Mouse (Mus musculus) urinary bladder, postnatal 14 days (tissue): Measurements from ENCODE around the gene Zfp943.
"Not testable (repeated sequence)": the region's sequence is repeated elsewhere in the genome, so short reads cannot be mapped to it uniquely, and the experiment has no call there.

Source experiments
- DNase-seq: peaks from one replicate; pipeline ENCODE4 v3.0.0; 2021; ENCODE audit warnings: low spot score

The Zfp943 gene

DNA sequence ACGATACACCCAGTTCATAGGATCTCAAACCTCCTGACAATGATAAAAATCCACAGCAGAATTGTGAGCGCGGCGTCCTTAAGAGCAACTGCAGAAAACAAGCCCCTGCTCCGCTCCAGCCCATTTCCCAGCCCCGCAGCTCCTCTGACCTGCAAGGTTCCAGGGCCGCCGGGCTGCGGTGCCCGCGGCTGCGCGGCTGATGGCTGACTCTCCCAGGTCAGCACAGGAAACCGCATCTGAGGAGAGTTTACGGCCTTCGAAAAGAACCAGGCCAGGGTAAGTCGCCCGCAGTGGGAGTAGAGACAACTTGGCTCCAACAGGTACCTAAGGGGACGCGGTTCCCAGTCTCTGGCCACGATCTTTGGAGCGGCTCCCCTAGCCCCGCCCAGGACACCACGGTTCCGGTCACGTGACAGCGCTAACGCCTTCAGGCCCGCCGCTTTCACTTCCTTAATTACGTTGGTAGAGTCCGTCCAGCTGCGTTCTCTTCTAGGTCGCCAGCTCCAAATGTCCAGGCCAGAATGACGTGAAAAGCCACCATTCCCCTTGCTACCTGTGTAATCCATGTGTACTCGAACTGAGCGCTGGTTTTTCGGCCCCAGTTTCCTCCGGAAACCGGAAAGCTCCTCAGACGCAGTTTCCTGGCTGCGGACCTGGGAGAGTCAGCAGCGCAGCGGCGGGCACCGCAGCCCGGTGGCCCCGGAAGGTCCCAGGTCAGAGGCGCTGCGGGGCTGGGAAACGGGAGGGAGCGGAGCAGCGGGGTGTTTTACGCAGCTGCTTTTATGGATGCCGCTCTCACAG lies at the start of gene Zfp943, which contains the start of gene Zfp942:
TSS of gene Zfp943 (plus strand) at position 446 of the 801 bp plus-strand sequence.
TSS of gene Zfp942 (minus strand) at position 358 of the 801 bp plus-strand sequence.
- peak; percentile 67 for DNase-seq

DNA sequence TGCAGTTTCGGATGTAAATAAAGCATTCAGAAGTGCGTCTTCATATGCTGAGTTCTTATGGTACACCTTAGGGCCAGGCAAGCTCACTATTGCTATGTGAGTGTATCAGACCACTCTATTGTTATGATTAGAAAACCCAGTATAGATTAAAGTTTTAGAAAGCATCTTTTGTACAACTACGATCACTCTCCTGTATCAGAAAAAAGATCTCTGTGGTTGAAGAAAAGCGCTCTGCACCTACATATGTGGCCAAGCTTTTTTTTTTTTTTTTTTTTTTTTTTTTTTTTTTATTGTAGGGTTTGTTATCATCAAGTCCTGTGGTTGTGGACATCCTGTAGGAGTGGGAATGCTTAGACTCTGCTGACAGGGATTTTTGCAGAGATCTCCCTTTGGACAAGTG lies 950 bp downstream of the Zfp943 start:
- no peak for DNase-seq

DNA sequence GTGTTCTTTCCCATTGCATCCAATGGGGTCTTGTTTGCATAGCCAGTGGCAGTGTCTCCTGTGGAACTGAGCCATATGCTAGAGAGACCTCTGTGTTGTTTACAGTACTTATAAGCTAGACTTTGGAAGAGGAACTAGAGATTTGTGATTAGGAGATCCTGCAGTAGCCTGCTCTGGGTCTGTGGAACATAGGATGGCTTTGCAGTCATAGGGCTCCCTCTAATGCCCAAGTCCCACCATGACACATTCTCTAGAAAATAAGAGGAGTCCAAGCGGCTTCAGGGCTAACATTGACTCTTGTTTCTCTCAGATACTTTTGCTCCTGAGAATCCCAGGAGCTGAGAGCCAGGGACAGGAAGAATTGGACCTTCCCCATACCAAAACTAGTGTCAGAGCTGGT lies 73.2 kb downstream of the Zfp943 start:
- DNase-seq: not testable (repeated sequence)

DNA sequence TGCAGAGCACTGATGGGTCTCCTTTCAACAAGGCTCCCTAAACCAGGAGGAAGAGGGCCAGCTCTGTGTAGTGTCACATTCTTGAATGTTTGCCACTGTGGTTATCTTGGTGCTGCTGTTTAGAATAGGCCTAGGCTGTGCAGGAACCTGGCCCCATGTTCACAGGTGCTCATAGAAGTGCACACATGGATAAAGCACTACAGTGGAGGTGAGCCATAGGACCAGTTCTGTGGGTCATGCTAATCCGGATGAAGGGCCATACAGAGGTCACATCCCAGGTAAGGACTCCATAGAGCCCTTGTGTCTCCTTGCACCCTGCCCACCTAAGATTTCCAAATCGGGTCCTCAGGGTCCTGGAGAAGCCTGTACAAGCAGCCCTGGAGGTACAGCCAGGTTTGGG lies 87.1 kb downstream of the Zfp943 start:
- no peak for DNase-seq

DNA sequence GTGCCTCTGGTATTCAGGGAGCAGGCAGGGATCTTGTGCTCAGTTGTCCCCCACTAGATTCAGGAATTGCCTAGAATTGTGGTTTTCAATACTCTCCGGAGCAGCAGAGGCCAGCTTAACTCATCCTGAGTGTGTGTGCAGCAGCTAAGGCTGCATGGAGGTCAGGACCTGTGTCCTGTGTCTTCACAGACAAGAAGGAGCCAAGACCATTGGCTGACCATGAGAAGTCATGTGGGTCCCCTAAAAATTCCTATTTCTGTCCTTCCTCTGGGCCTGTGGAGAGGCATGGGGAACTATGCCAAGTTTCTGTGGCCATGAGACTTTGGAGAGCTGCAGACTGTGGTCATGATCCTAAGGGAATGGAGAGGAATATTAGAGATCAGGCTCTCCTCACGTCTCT lies 90.9 kb downstream of the Zfp943 start:
- DNase-seq: no peak

DNA sequence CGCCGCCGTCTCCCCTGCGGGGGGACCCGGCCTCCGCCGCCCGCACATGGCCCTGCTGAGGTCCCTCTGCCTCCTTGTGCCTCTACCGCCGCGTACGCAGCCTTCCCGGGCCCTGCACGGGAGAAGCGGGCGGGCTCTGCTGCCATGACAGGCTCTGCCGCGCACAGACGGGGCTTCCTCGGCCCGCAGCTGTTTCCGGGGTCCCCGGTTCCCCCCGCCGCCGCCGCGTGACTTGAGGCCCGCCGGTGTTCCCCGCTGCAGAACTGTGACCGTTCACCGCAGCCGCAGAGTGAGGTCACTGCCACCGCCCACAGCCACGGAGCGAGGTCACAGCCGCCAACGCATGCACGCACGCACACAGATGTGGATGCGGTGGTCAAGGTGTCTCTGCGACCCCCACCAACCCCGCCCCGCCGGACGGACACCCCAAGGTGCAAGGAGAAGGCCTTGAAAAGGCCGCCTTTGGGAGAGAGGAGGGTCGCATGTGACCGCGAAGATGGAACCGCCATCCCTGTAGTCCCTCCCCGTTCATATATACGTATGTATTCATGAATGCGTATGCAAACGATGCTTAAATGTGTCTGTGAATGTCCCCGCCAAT lies 118.8 kb downstream of the Zfp943 start:
- DNase-seq: peak; percentile 49

DNA sequence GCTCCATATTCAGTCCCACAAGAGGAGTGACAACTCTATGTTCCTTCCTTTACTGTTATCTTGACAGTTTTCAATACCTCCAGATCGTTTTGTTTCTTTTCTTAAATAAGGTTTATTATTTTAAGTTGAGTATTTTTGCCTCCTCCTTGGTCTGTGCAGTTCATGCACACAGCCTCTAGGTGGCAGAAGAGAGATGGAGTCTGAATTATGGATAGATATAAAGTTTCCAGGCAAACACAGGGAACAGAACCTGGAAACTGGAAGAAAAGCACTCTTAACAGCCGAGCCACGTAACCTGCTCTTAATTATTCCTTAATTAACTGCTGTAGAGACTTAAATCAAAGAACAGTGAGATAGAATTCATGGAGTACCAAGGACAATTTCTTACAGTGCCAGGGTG lies 120.9 kb downstream of the Zfp943 start:
- DNase-seq: peak; percentile 24

DNA sequence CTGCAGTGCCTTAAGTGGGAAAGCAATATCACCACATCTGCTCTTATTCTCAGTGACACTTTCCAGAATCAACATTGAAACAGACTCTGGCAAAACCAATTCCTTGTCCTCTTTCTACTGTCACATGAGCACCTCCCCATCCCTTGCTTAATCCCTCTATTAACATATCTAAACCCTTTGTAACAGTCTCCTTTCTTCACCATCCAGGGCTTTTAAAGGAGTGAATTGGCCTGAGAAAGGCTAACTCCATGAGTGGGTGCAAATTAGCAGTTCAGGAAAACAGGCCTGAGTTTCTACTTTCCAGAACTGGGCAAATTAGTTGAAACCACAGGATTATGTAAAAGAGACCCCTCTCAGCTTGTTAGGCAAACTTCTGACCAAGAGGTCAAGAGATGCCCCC lies 156.4 kb downstream of the Zfp943 start:
- DNase-seq: no peak
